Mouse (Mus musculus) inflammation-experienced regulatory T-cells, adult 16 weeks (primary cell): Measurements from ENCODE around the gene Slitrk1. TPM values are rescaled to one million over a fixed set of nuclear protein-coding genes. Genes with fewer than 3 reads are reported as not detected.

Source experiments
- polyA plus RNA-seq: library from polyadenylated mRNA; unstranded; fragments of 100-300 nt; shearing (Covaris generic); gene quantifications from one replicate; pipeline ENCODE4 v1.2.1, GENCODE M21; 2017

Slitrk1 gene
- not detected for polyA plus RNA-seq

DNA sequence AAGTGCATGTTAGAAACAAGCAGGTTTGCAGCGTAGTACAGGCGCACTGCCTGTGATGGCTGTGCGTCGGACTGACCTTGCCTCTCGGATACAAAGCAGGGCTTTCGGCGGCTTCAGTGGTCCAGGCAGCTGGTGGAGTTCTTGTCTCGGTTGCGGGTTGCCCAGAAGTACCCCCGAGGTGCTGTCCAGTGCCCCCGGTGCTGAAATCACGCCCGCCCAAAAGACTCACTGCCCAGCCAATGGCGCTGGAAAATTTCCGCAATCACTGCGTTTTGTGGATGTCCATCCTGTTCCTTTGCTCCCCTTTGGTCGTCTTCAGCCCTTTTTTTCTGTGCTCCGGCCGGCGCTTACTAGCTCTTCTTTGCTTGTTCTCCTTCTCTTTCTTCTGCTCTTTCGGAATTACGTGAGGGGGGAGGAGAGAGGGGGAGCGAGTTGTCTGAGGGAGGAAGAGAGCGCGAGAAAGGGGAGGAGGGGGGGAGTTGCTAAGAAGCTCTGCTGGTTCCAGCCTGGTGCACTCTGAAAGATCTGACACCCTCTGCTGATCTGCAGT lies at the start of gene Slitrk1:
Gene Slitrk1 (minus strand): TSS at position 445 of the 550 bp plus-strand sequence.

